Comparison of ENCODE assay signal across 8 mouse cellular contexts in the genomic region with DNA sequence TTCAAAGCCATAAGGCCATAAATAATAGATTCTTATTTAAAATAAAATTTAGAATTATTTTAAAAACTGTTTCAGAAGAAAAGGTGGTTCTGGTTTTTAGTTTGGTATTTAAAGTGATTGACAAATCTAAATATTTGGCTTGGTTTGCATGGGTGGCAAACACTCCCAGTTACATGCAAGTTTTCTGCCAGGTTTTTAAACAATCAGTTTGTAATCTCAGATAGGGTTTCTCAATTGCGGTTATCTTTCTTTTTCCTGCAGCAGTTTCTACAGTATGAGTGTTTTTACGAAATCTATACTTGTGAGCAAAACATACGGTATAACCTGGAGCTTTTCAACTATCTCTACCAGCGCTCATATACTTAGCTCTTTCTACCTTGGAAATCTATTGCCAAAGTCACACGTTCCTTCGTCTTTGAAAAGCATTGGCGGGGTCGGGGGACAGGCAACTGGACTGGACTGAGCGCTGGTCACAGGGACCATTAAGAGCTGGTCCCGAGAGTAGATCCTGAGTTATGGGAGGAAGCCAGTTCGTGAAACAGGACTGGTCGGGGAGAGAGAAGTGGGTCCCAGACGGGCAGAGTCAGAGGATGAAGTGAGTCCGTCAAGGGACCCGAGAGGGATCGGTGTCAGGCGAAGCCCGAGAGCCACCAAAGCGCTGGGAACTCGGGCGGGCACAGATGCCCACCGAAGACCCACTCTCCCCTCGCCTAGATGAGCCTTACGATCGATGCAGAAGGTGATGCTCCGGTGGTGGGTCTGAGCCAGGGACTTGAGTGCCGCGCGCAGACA. TPM values are rescaled to one million over a fixed set of nuclear protein-coding genes. Genes with fewer than 3 reads are reported as not detected.
DNase-seq lines count a peak whose midpoint lies in the region; ATAC-seq and TF ChIP-seq lines count a peak whose summit lies in the region.

No protein-coding gene starts in this region.

- H3K27ac ChIP-seq in kidney, postnatal 0 days: peak overlapping the region; percentile 80
- peak overlapping the region; percentile 72 for H3K27ac ChIP-seq in brown adipose tissue, adult 24 weeks (replicated peaks; ENCODE audit: low read depth, low read length)
- H3K27ac ChIP-seq in heart, postnatal 0 days (ENCODE audit: low read depth): peak overlapping the region; percentile 71
- H3K27ac ChIP-seq in macrophage: peak overlapping the region; percentile 71

- TF ChIP-seq EP300 in heart, postnatal 0 days (IDR thresholded peaks at IDR 0.05; ENCODE audit: low read depth): no peak

- peaks cover 4% of the 10 kb centered on the region; the same call in 1 of the 2 replicates for H3K4me1 ChIP-seq in kidney, postnatal 0 days (replicated peaks; ENCODE audit: insufficient read depth, low read length)
- H3K4me1 ChIP-seq in brown adipose tissue, adult 24 weeks (ENCODE audit: control insufficient read depth, insufficient read depth, insufficient read length, low read length): peaks cover 8% of the 10 kb centered on the region; the same call in 1 of the 2 replicates
- H3K4me1 ChIP-seq in heart, postnatal 0 days (ENCODE audit: control insufficient read depth, insufficient read depth): peaks cover 18% of the 10 kb centered on the region

- no peak; the same call in none of the 2 replicates for ATAC-seq in kidney, postnatal 0 days (replicated peaks; ENCODE audit: low FRiP score, low read depth)
- peak; percentile 31 for ATAC-seq in heart, postnatal 0 days (ENCODE audit: insufficient read depth, low read depth)

- peaks cover 54% of the 10 kb centered on the region for H3K79me2 ChIP-seq in macrophage (ENCODE audit: inconsistent target)

- H3K4me3 ChIP-seq in kidney, postnatal 0 days (replicated peaks; ENCODE audit: low read depth, low read length): peak overlapping the region; percentile 71
- peak overlapping the region; percentile 80 for H3K4me3 ChIP-seq in brown adipose tissue, adult 24 weeks (ENCODE audit: insufficient read depth, low read depth, low read length)
- peak overlapping the region; percentile 89 for H3K4me3 ChIP-seq in heart, postnatal 0 days (ENCODE audit: low read depth, low read length)
- H3K4me3 ChIP-seq in macrophage (ENCODE audit: inconsistent target): peak overlapping the region; percentile 87

- peak overlapping the region; percentile 90 for H3K4me2 ChIP-seq in kidney, postnatal 0 days (ENCODE audit: low read length)
- peak overlapping the region; percentile 92 for H3K4me2 ChIP-seq in heart, postnatal 0 days (ENCODE audit: low read depth, low read length)

- H3K27me3 ChIP-seq in kidney, postnatal 0 days (ENCODE audit: insufficient read depth, low read length): no peaks in the 10 kb centered on the region
- H3K27me3 ChIP-seq in heart, postnatal 0 days (ENCODE audit: control insufficient read depth, insufficient read depth, low read length): no peaks in the 10 kb centered on the region

- no peaks in the 10 kb centered on the region for H3K9me3 ChIP-seq in kidney, postnatal 0 days (replicated peaks; ENCODE audit: low read length)
- no peaks in the 10 kb centered on the region for H3K9me3 ChIP-seq in heart, postnatal 0 days (replicated peaks; ENCODE audit: control insufficient read depth, low read length)

- TF ChIP-seq CTCF in kidney, postnatal 0 days (IDR thresholded peaks at IDR 0.05; ENCODE audit: low read depth): no peak
- TF ChIP-seq CTCF in heart, postnatal 0 days (IDR thresholded peaks at IDR 0.05; ENCODE audit: low read depth): no peak

- 2% methylated on average over 29 of the region's 29 CpGs for WGBS in kidney, postnatal 0 days
- WGBS in heart, postnatal 0 days: 1% methylated on average over 29 of the region's 29 CpGs
- WGBS in macrophage (ENCODE audit: missing documents): 1% methylated on average over 29 of the region's 29 CpGs

- peak; percentile 43 for DNase-seq in kidney, postnatal 0 days (ENCODE audit: low spot score)
- no peak for DNase-seq in kidney, postnatal 10 days
- peak; percentile 30 for DNase-seq in heart, postnatal 0 days (ENCODE audit: low spot score)
- DNase-seq in thymus, postnatal 14 days: no peak
- DNase-seq in left cerebral cortex, adult 18-20 months (ENCODE audit: low spot score in 2 of 2): no peak
- DNase-seq in urinary bladder, adult 2 months (ENCODE audit: low spot score): no peak

- H3K9ac ChIP-seq in kidney, postnatal 0 days (ENCODE audit: low read depth, low read length): peak overlapping the region; percentile 92
- peak overlapping the region; percentile 86 for H3K9ac ChIP-seq in heart, postnatal 0 days (replicated peaks; ENCODE audit: low read depth, low read length)

- H3K36me3 ChIP-seq in kidney, postnatal 0 days (ENCODE audit: insufficient read depth, low read length): peaks cover 8% of the 10 kb centered on the region; the same call in 1 of the 2 replicates
- peaks cover 8% of the 10 kb centered on the region for H3K36me3 ChIP-seq in heart, postnatal 0 days (replicated peaks; ENCODE audit: control insufficient read depth, insufficient read depth, low read length)
- peaks cover 5% of the 10 kb centered on the region; the same call in 1 of the 2 replicates for H3K36me3 ChIP-seq in macrophage (ENCODE audit: inconsistent target)

RNA-seq across cellular contexts. Expression of a gene that starts 0.5 kb away (rescaled TPM):
- 45.9 and 52.2 TPM in 2 replicates for polyA plus RNA-seq in kidney, postnatal 0 days (2015; fragmentation: Nextera tagmentation; extraction: Ambion mirVana)
- polyA plus RNA-seq in brown adipose tissue, adult 24 weeks (2012; ENCODE audit: insufficient read depth, insufficient read length, missing spikeins): 42.3 and 54.9 TPM in 2 replicates
- 33.7 and 45.9 TPM in 2 replicates for total RNA-seq in heart, postnatal 0 days (2014; rRNA removed; ENCODE audit: low replicate concordance)
- polyA plus RNA-seq in heart, postnatal 0 days (2015; fragmentation: Nextera tagmentation; extraction: Ambion mirVana): 40.3 and 40.5 TPM in 2 replicates
- 10 to 100 TPM; 15.6 to 92.1 (median 44.0) TPM for total RNA-seq in macrophage (2018; cell fraction: chromatin; rRNA removed)
- 10 to 100 TPM in 23 of 26 experiments, 1 to 10 TPM in 3; 8.0 to 20.6 (median 15.5) TPM for total RNA-seq in macrophage (2018; cell fraction: cytosol; rRNA removed)
- 10 to 100 TPM; 10.3 to 56.0 (median 24.4) TPM for total RNA-seq in macrophage (2018; cell fraction: nucleus; rRNA removed)
- 11.5 to 22.4 TPM (median 17.3 TPM) in 3 replicates for polyA plus RNA-seq in macrophage (2018)
- total RNA-seq in left cerebral cortex, adult 18-20 months (2021): 10 to 100 TPM; 28.5 to 32.4 TPM
- 37.3 and 49.8 TPM in 2 replicates for polyA plus RNA-seq in urinary bladder, adult 2 months (2012; rRNA removed)

RNA-seq across cellular contexts. Expression of a gene that starts 0.6 kb away (rescaled TPM):
- polyA plus RNA-seq in kidney, postnatal 0 days (2015; fragmentation: Nextera tagmentation; extraction: Ambion mirVana): 153 and 154 TPM in 2 replicates
- 29.5 and 36.6 TPM in 2 replicates for polyA plus RNA-seq in brown adipose tissue, adult 24 weeks (2012; ENCODE audit: insufficient read depth, insufficient read length, missing spikeins)
- total RNA-seq in heart, postnatal 0 days (2014; rRNA removed; ENCODE audit: low replicate concordance): 12.9 and 23.2 TPM in 2 replicates
- 74.9 and 77.7 TPM in 2 replicates for polyA plus RNA-seq in heart, postnatal 0 days (2015; fragmentation: Nextera tagmentation; extraction: Ambion mirVana)
- 10 to 100 TPM in 24 of 26 experiments, 1 to 10 TPM in 2; 6.0 to 83.3 (median 37.8) TPM for total RNA-seq in macrophage (2018; cell fraction: chromatin; rRNA removed)
- 10 to 100 TPM; 31.7 to 59.1 (median 44.9) TPM for total RNA-seq in macrophage (2018; cell fraction: cytosol; rRNA removed)
- 10 to 100 TPM in 25 of 26 experiments, 1 to 10 TPM in 1; 7.8 to 54.1 (median 24.1) TPM for total RNA-seq in macrophage (2018; cell fraction: nucleus; rRNA removed)
- 45.0 to 95.8 TPM (median 60.2 TPM) in 3 replicates for polyA plus RNA-seq in macrophage (2018)
- 10 to 100 TPM; 63.7 to 64.9 TPM for total RNA-seq in left cerebral cortex, adult 18-20 months (2021)
- 40.8 and 50.3 TPM in 2 replicates for polyA plus RNA-seq in urinary bladder, adult 2 months (2012; rRNA removed)

RNA-seq across cellular contexts. Expression of a gene that starts 31.0 kb away (rescaled TPM):
- 27.7 and 28.1 TPM in 2 replicates for polyA plus RNA-seq in kidney, postnatal 0 days (2015; fragmentation: Nextera tagmentation; extraction: Ambion mirVana)
- polyA plus RNA-seq in brown adipose tissue, adult 24 weeks (2012; ENCODE audit: insufficient read depth, insufficient read length, missing spikeins): 15.9 and 16.4 TPM in 2 replicates
- 30.6 and 34.4 TPM in 2 replicates for total RNA-seq in heart, postnatal 0 days (2014; rRNA removed; ENCODE audit: low replicate concordance)
- 12.6 and 13.3 TPM in 2 replicates for polyA plus RNA-seq in heart, postnatal 0 days (2015; fragmentation: Nextera tagmentation; extraction: Ambion mirVana)
- 10 to 100 TPM in 11 of 26 experiments, 1 to 10 TPM in 15; 1.5 to 31.3 (median 8.9) TPM for total RNA-seq in macrophage (2018; cell fraction: chromatin; rRNA removed)
- 10 to 100 TPM; 20.3 to 42.2 (median 34.0) TPM for total RNA-seq in macrophage (2018; cell fraction: cytosol; rRNA removed)
- total RNA-seq in macrophage (2018; cell fraction: nucleus; rRNA removed): 10 to 100 TPM in 20 of 26 experiments, 1 to 10 TPM in 6; 8.4 to 41.9 (median 18.1) TPM
- 30.1 to 35.5 TPM (median 31.6 TPM) in 3 replicates for polyA plus RNA-seq in macrophage (2018)
- total RNA-seq in left cerebral cortex, adult 18-20 months (2021): 100 to 1,000 TPM in 1 of 2 experiments, 10 to 100 TPM in 1; 95.3 to 103 TPM
- 35.0 and 38.6 TPM in 2 replicates for polyA plus RNA-seq in urinary bladder, adult 2 months (2012; rRNA removed)

RNA-seq across cellular contexts. Expression of a gene that starts 31.1 kb away (rescaled TPM):
- 13.0 and 15.3 TPM in 2 replicates for polyA plus RNA-seq in kidney, postnatal 0 days (2015; fragmentation: Nextera tagmentation; extraction: Ambion mirVana)
- polyA plus RNA-seq in brown adipose tissue, adult 24 weeks (2012; ENCODE audit: insufficient read depth, insufficient read length, missing spikeins): 7.2 and 9.8 TPM in 2 replicates
- total RNA-seq in heart, postnatal 0 days (2014; rRNA removed; ENCODE audit: low replicate concordance): 23.7 and 36.8 TPM in 2 replicates
- 10.4 and 10.5 TPM in 2 replicates for polyA plus RNA-seq in heart, postnatal 0 days (2015; fragmentation: Nextera tagmentation; extraction: Ambion mirVana)
- total RNA-seq in macrophage (2018; cell fraction: chromatin; rRNA removed): 10 to 100 TPM; 14.7 to 57.9 (median 39.2) TPM
- total RNA-seq in macrophage (2018; cell fraction: cytosol; rRNA removed): 1 to 10 TPM; 2.0 to 7.0 (median 5.0) TPM
- total RNA-seq in macrophage (2018; cell fraction: nucleus; rRNA removed): 10 to 100 TPM in 25 of 26 experiments, 1 to 10 TPM in 1; 7.4 to 48.9 (median 18.8) TPM
- polyA plus RNA-seq in macrophage (2018): 5.3 to 14.7 TPM (median 8.5 TPM) in 3 replicates
- total RNA-seq in left cerebral cortex, adult 18-20 months (2021): 10 to 100 TPM; 17.4 to 18.3 TPM
- polyA plus RNA-seq in urinary bladder, adult 2 months (2012; rRNA removed): 21.3 and 30.1 TPM in 2 replicates

Comparison
In these comparisons a context has a peak if more than half of its experiments do, and no peak if none do; other contexts are left out.
1. DNase-seq: peak in kidney, postnatal 0 days (single experiment) and heart, postnatal 0 days (single experiment); none in kidney, postnatal 10 days (single experiment), thymus, postnatal 14 days (single experiment), left cerebral cortex, adult 18-20 months (0 of 2) and urinary bladder, adult 2 months (single experiment).
2. Peak in every context shown above with its lines, with median percentiles within 50 percentile points of each other: H3K27ac ChIP-seq and H3K4me3 ChIP-seq.